Mouse (Mus musculus): Measurements from ENCODE around the gene Akap2.

DNA sequence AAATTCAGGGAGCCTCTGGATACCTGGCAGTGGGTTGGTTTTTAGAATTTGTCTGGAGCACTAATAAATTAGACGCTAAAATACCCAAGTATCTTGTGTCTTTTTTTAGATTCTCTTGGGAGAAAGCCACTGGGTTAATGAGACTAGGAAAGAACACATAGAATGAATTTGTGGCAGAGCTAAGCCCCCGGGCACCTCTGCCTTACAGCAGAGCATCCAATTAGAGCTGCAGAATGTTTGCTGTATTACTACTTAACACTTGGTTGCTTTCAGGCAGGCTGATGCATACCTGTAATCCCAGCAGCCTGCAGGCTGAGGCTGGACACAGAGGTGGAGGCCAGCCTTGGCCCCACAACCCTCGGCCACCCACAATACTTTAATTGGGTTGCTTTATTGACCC, 112.3 kb downstream of the Akap2 start:
- TF ChIP-seq POLR2A (IDR thresholded peaks at IDR 0.05; ENCODE audit: borderline replicate concordance, extremely low read depth, low read depth, low read length) (no peak), CTCF (IDR thresholded peaks at IDR 0.05; ENCODE audit: insufficient read depth, low read length) (no peak)
